Mouse (Mus musculus) heart, embryonic 14.5 days (tissue): ENCODE measurements at regions not wholly inside any gene's neighbourhood (a gene's known extent, or its start where the extent isn't known, plus 50 kb on each side); places are given as distances from the start of the nearest gene placed in this dataset.
A peak's percentile ranks its signal among the peaks of the same experiment; 100 is the strongest.

ENCODE experiments used
- ATAC-seq: fragments of 200-750 bp; cut with Nextera tagmentation; 2 replicates; pipeline ENCODE4 v1.8.0; 2017; ENCODE audit warnings: low read depth, moderate TSS enrichment; ENCODE audit not compliant: insufficient number of reproducible peaks, insufficient read depth, low FRiP score
- H3K27ac ChIP-seq, 2 experiments: fragments of 200-500 bp in 1 of 2; fragments of 300-500 bp in 1 of 2; sonication (generic) in 1 of 2; replicated peaks in 1 of 2; 2 replicates each; pipeline ENCODE4 v1.5.1; 2012 to 2014; ENCODE audit warnings: low read depth in 2 of 2, low read length in 2 of 2, control low read depth in 1 of 2, mild to moderate bottlenecking in 1 of 2, mixed read lengths in 1 of 2; ENCODE audit not compliant: control insufficient read depth in 1 of 2, insufficient read depth in 1 of 2
- H3K27me3 ChIP-seq: fragments of 300-500 bp; sonication (generic); 2 replicates; pipeline ENCODE4 v1.6.1; 2014; ENCODE audit warnings: mild to moderate bottlenecking, low read length, control low read depth; ENCODE audit not compliant: control insufficient read depth, insufficient read depth
- H3K36me3 ChIP-seq: fragments of 300-500 bp; sonication (generic); 2 replicates; pipeline ENCODE4 v1.6.1; 2014; ENCODE audit warnings: mild to moderate bottlenecking, control low read depth, low read length, mixed read lengths; ENCODE audit not compliant: control insufficient read depth, insufficient read depth
- H3K4me1 ChIP-seq, 2 experiments: fragments of 200-500 bp in 1 of 2; fragments of 300-500 bp in 1 of 2; sonication (generic) in 1 of 2; 2 replicates each; pipeline ENCODE4 v1.6.1; 2012 to 2014; ENCODE audit warnings: low read length in 2 of 2, control low read depth in 1 of 2, mixed read lengths in 1 of 2; ENCODE audit not compliant: control insufficient read depth in 2 of 2, insufficient read depth in 2 of 2
- H3K4me2 ChIP-seq: fragments of 300-500 bp; sonication (generic); 2 replicates; pipeline ENCODE4 v1.6.1; 2014; ENCODE audit warnings: mild to moderate bottlenecking, low read length
- H3K4me3 ChIP-seq, 2 experiments: fragments of 200-500 bp in 1 of 2; fragments of 300-500 bp in 1 of 2; sonication (generic) in 1 of 2; 2 replicates each; pipeline ENCODE4 v1.5.1; 2012 to 2014; ENCODE audit warnings: low read length in 2 of 2, mild to moderate bottlenecking in 2 of 2, control low read depth in 1 of 2, low read depth in 1 of 2, moderate library complexity in 1 of 2; ENCODE audit not compliant: control insufficient read depth in 1 of 2, insufficient read depth in 1 of 2
- H3K9ac ChIP-seq: fragments of 300-500 bp; sonication (generic); 2 replicates; pipeline ENCODE4 v1.6.1; 2014; ENCODE audit warnings: mild to moderate bottlenecking, low read length
- H3K9me3 ChIP-seq: fragments of 300-500 bp; sonication (generic); 2 replicates; pipeline ENCODE4 v1.6.1; 2016; ENCODE audit warnings: low read length, control low read depth; ENCODE audit not compliant: control insufficient read depth
- WGBS: fragments of 180-500 bp; shearing (Covaris S2); extraction: QIAGEN DNeasy Blood & Tissue Kit; methylation state at CpG from one replicate; pipeline ENCODE4 v1.1.7; 2014; 5-methylcytosine and 5-hydroxymethylcytosine counted together

- H3K9ac ChIP-seq: no peak overlapping the region
- ATAC-seq: no peak
- 50% methylated on average over 4 of the region's 4 CpGs for WGBS
Observed at GRCm38 (mm10) chr3:41317170-41317569, 234.3 kb upstream of the Pgrmc2 start.

GRCm38 (mm10) chr3:41312492-41312891, 229.6 kb upstream of the Pgrmc2 start:
- 87% methylated on average over 6 of the region's 6 CpGs for WGBS
- H3K4me1 ChIP-seq: no peaks in the 10 kb centered on the region
- no peaks in the 10 kb centered on the region for H3K27me3 ChIP-seq
- no peak for ATAC-seq
- no peak overlapping the region for H3K9ac ChIP-seq
- H3K4me3 ChIP-seq: no peak overlapping the region
- no peaks in the 10 kb centered on the region for H3K9me3 ChIP-seq
- no peak overlapping the region for H3K27ac ChIP-seq
- H3K4me2 ChIP-seq: no peak overlapping the region
- no peaks in the 10 kb centered on the region for H3K36me3 ChIP-seq

More at GRCm38 (mm10) chr3:41317170-41317569, 234.3 kb upstream of the Pgrmc2 start:
- Histone ChIP-seq H3K9me3 (no peaks in the 10 kb centered on the region), H3K27me3 (no peaks in the 10 kb centered on the region), H3K4me1 (no peaks in the 10 kb centered on the region), H3K4me2 (no peak overlapping the region), H3K36me3 (no peaks in the 10 kb centered on the region), H3K4me3 (no peak overlapping the region), H3K27ac (no peak overlapping the region)

DNA sequence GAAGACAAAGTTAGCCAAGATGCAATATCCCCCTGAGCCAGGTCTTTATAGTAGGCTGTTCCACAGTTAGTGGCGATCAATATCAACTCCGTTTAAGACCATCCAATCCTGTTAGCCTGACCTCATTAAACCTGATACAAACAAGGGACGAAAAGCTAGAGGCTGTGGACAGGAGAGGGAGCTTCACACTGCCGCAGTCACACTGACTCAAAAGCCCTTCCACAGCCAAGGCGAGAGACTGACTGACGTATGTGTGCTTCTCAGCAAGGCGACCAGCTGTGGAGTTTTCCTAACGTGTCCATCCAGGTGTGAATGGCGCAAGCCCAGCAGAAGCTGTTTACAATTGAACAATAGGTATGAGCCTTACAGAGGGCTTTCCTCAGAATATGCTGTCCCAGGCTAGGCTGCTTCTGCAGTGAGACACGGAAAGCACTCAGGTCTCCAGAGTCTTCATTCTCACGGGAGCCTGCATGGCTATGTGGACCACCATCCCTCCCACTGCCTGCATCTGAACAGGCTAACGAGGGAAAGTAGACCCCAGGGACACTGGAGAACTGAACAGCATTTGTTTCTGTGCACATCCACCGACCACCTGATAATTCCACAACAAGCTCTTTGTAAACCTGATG, 224.7 kb upstream of the Pgrmc2 start:
- WGBS: 69% methylated on average over 13 of the region's 13 CpGs

GRCm38 (mm10) chr3:41302805-41303204, 220.0 kb upstream of the Pgrmc2 start:
- Histone ChIP-seq H3K9ac (no peak overlapping the region), H3K4me2 (no peak overlapping the region), H3K27me3 (no peaks in the 10 kb centered on the region), H3K9me3 (no peaks in the 10 kb centered on the region), H3K36me3 (no peaks in the 10 kb centered on the region), H3K27ac (no peak overlapping the region), H3K4me3 (no peak overlapping the region), H3K4me1 (no peaks in the 10 kb centered on the region)
- WGBS: 81% methylated on average over 3 of the region's 3 CpGs
- ATAC-seq: no peak

More for the DNA sequence above, 224.7 kb upstream of the Pgrmc2 start:
- Histone ChIP-seq H3K27ac (no peak overlapping the region), H3K27me3 (no peaks in the 10 kb centered on the region), H3K36me3 (no peaks in the 10 kb centered on the region), H3K9ac (no peak overlapping the region), H3K4me3 (no peak overlapping the region), H3K9me3 (no peaks in the 10 kb centered on the region), H3K4me2 (no peak overlapping the region), H3K4me1 (no peaks in the 10 kb centered on the region)
- no peak for ATAC-seq

- H3K27me3 ChIP-seq: no peaks in the 10 kb centered on the region
- no peak overlapping the region for H3K9ac ChIP-seq
- no peak for ATAC-seq
- H3K4me3 ChIP-seq: no peak overlapping the region
- H3K4me2 ChIP-seq: no peak overlapping the region
- no peaks in the 10 kb centered on the region for H3K36me3 ChIP-seq
- no peaks in the 10 kb centered on the region for H3K9me3 ChIP-seq
- H3K4me1 ChIP-seq: peaks cover 8 to 12% of the 10 kb centered on the region in 2 experiments; a peak in 3 of 4 replicates
- 64% methylated on average over 4 of the region's 4 CpGs for WGBS
- no peak overlapping the region for H3K27ac ChIP-seq
Observed at GRCm38 (mm10) chr3:41298776-41299175, 215.9 kb upstream of the Pgrmc2 start.

DNA sequence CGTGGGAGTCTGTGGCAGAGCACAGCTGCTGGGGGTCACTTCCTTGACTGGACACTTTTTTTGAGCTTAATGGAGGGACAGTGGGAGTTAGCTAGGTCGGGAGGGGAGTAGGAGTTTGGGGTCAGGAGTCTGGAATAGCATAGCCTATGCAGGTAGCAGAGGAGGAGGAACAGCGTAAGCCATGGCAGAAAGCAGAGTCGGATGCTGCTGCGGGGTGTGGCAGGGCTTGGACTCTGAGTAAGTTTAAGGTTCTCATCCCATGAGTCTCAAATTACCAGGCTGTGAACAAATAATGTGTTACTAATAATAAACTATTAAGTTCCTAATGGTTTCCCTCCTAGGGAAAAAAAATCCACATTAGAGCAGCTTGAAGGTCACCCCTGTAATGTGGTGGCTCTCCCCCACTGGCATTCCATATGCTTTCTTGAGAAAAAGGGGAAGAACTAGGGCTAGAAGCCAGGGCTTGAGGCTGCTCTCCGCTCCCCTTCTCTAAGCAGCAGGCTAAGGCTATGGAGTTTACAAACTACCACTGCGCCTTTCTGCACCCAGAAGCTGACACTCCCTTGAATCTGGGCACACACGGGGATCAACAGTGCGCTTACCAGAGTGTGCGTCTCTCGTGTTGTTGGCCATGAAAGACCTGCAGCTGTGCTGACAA, 213.4 kb upstream of the Pgrmc2 start:
- Histone ChIP-seq H3K9ac (no peak overlapping the region), H3K27me3 (no peaks in the 10 kb centered on the region), H3K4me2 (no peak overlapping the region), H3K9me3 (no peaks in the 10 kb centered on the region), H3K27ac (no peak overlapping the region), H3K36me3 (no peaks in the 10 kb centered on the region), H3K4me3 (no peak overlapping the region), H3K4me1 (peaks cover 8 to 12% of the 10 kb centered on the region in 2 experiments; a peak in 3 of 4 replicates)
- 76% methylated on average over 11 of the region's 11 CpGs for WGBS
- ATAC-seq: no peak

- H3K4me2 ChIP-seq: 0 out of 2 replicates have a peak overlapping the region, but pooled peaks have one; percentile 1
- peak overlapping the region in 1 of 2 experiments; percentile 22; a peak in 1 of 4 replicates for H3K27ac ChIP-seq
Observed at GRCm38 (mm10) chr3:41295150-41295549, 212.3 kb upstream of the Pgrmc2 start.

More at GRCm38 (mm10) chr3:41295150-41295549, 212.3 kb upstream of the Pgrmc2 start:
- Histone ChIP-seq H3K4me3 (no peak overlapping the region), H3K9me3 (no peaks in the 10 kb centered on the region), H3K36me3 (no peaks in the 10 kb centered on the region), H3K9ac (no peak overlapping the region), H3K4me1 (peaks cover 8 to 12% of the 10 kb centered on the region in 2 experiments; a peak in 3 of 4 replicates), H3K27me3 (no peaks in the 10 kb centered on the region)
- peak; percentile 39; the same call in 1 of the 2 replicates for ATAC-seq
- WGBS: 49% methylated on average over 8 of the region's 8 CpGs
